Mouse (Mus musculus): ENCODE measurements around the gene Dnaaf1.

GRCm38 (mm10) chr8:119574437-119575365 lies at the start of gene Dnaaf1, which contains the start of gene Hsdl1:
- TF ChIP-seq POLR2A (IDR thresholded peaks at IDR 0.05; ENCODE audit: borderline replicate concordance, extremely low read depth, low read depth, low read length) (peak; percentile 20; the same call in 1 of the 2 replicates), CTCF (IDR thresholded peaks at IDR 0.05; ENCODE audit: insufficient read depth, low read length) (no peak)

All from lung, adult 2 months (tissue).